Mouse (Mus musculus) c-Kit-positive CD71-positive TER-119-positive erythroid progenitor cells, embryonic 14.5 days (primary cell): ENCODE measurements around the gene Anxa6.
"Not testable (repeated sequence)": the region's sequence is repeated elsewhere in the genome, so short reads cannot be mapped to it uniquely, and the experiment has no call there.

ENCODE experiments used
- DNase-seq: peaks from one replicate; pipeline ENCODE4 v3.0.0-alpha.2; 2013; ENCODE audit warnings: low spot score

The Anxa6 gene

GRCm38 (mm10) chr11:54961164-54961850 lies 71.9 kb downstream of the Anxa6 start:
- no peak for DNase-seq

- DNase-seq: no peak
Measured at GRCm38 (mm10) chr11:54960251-54960650, 73.0 kb downstream of the Anxa6 start.

- DNase-seq: peak; percentile 63
Measured at GRCm38 (mm10) chr11:54958571-54959073, 74.6 kb downstream of the Anxa6 start.

GRCm38 (mm10) chr11:54957708-54958107 lies 75.5 kb downstream of the Anxa6 start:
- peak; percentile 47 for DNase-seq

- DNase-seq: no peak
Measured at GRCm38 (mm10) chr11:54956912-54957311, 76.3 kb downstream of the Anxa6 start.

GRCm38 (mm10) chr11:54955735-54956480 lies 77.3 kb downstream of the Anxa6 start:
- peak; percentile 95 for DNase-seq

- not testable (repeated sequence) for DNase-seq
Measured at GRCm38 (mm10) chr11:54955400-54955734, 77.9 kb downstream of the Anxa6 start.

- no peak for DNase-seq
Measured at GRCm38 (mm10) chr11:54954716-54955115, 78.5 kb downstream of the Anxa6 start.

GRCm38 (mm10) chr11:54953993-54954446 lies 79.2 kb downstream of the Anxa6 start:
- no peak for DNase-seq

GRCm38 (mm10) chr11:54952651-54953050 lies 80.6 kb downstream of the Anxa6 start:
- DNase-seq: no peak

GRCm38 (mm10) chr11:54950684-54951083 lies 82.6 kb downstream of the Anxa6 start:
- no peak for DNase-seq

GRCm38 (mm10) chr11:54949717-54950116 lies 83.5 kb downstream of the Anxa6 start:
- DNase-seq: no peak

- no peak for DNase-seq
Measured at GRCm38 (mm10) chr11:54944702-54945101, 88.5 kb downstream of the Anxa6 start.

- no peak for DNase-seq
Measured at GRCm38 (mm10) chr11:54940056-54940455, 93.2 kb downstream of the Anxa6 start.

- DNase-seq: no peak
Measured at GRCm38 (mm10) chr11:54939501-54939900, 93.7 kb downstream of the Anxa6 start.

- no peak for DNase-seq
Measured at GRCm38 (mm10) chr11:54936771-54937140, 96.5 kb downstream of the Anxa6 start.

- DNase-seq: no peak
Measured at GRCm38 (mm10) chr11:54936035-54936770, 97.0 kb downstream of the Anxa6 start.

- DNase-seq: no peak
Measured at GRCm38 (mm10) chr11:54934198-54934597, 99.0 kb downstream of the Anxa6 start.

- DNase-seq: no peak
Measured at GRCm38 (mm10) chr11:54932540-54932939, 100.7 kb downstream of the Anxa6 start.

GRCm38 (mm10) chr11:54931405-54932093 lies 101.7 kb downstream of the Anxa6 start:
- peak; percentile 20 for DNase-seq

GRCm38 (mm10) chr11:54930318-54930979 lies 102.8 kb downstream of the Anxa6 start:
- peak; percentile 37 for DNase-seq
